Mouse (Mus musculus) liver, embryonic 11.5 days (tissue): Measurements from ENCODE around the gene Lrr1. TPM values are rescaled to one million over a fixed set of nuclear protein-coding genes. Genes with fewer than 3 reads are reported as not detected.

Experiments
- ATAC-seq: fragments of 200-750 bp; cut with Nextera tagmentation; replicated peaks from 2 replicates; pipeline ENCODE4 v1.8.0; 2017; ENCODE audit warnings: moderate number of reproducible peaks, mild to moderate bottlenecking, moderate TSS enrichment, moderate library complexity; ENCODE audit not compliant: low FRiP score
- DNase-seq: peaks from one replicate; pipeline ENCODE4 v3.0.0-alpha.2; 2017; ENCODE audit warnings: low spot score
- H3K27ac ChIP-seq: fragments of 300-500 bp; sonication (generic); 2 replicates; pipeline ENCODE4 v1.5.1; 2014; ENCODE audit warnings: mild to moderate bottlenecking, low read depth, low read length, control low read depth
- H3K27me3 ChIP-seq: fragments of 300-500 bp; sonication (generic); replicated peaks from 2 replicates; pipeline ENCODE4 v1.6.1; 2014; ENCODE audit warnings: low read length, mixed read lengths; ENCODE audit not compliant: control insufficient read depth, insufficient read depth
- H3K36me3 ChIP-seq: fragments of 300-500 bp; sonication (generic); 2 replicates; pipeline ENCODE4 v1.6.1; 2014; ENCODE audit warnings: mild to moderate bottlenecking, low read length, moderate library complexity, mixed read lengths; ENCODE audit not compliant: control insufficient read depth, insufficient read depth
- H3K4me1 ChIP-seq: fragments of 300-500 bp; sonication (generic); replicated peaks from 2 replicates; pipeline ENCODE4 v1.6.1; 2014; ENCODE audit warnings: low read length, mixed read lengths; ENCODE audit not compliant: control insufficient read depth, insufficient read depth
- H3K4me2 ChIP-seq: fragments of 300-500 bp; sonication (generic); 2 replicates; pipeline ENCODE4 v1.6.1; 2014; ENCODE audit warnings: mild to moderate bottlenecking, control low read depth, moderate library complexity
- H3K4me3 ChIP-seq: fragments of 300-500 bp; sonication (generic); 2 replicates; pipeline ENCODE4 v1.5.1; 2014; ENCODE audit warnings: low read depth, low read length, control low read depth
- H3K9ac ChIP-seq: fragments of 300-500 bp; sonication (generic); 2 replicates; pipeline ENCODE4 v1.6.1; 2014; ENCODE audit warnings: low read depth, low read length, control low read depth
- H3K9me3 ChIP-seq: fragments of 300-500 bp; sonication (generic); 2 replicates; pipeline ENCODE4 v1.6.1; 2016; ENCODE audit warnings: low read length, inconsistent platforms, mixed read lengths; ENCODE audit not compliant: control insufficient read depth
- WGBS: fragments of 180-500 bp; shearing (Covaris S2); extraction: QIAGEN DNeasy Blood & Tissue Kit; methylation state at CpG from one replicate; pipeline ENCODE4 v1.1.7; 2014; 5-methylcytosine and 5-hydroxymethylcytosine counted together
- polyA plus RNA-seq: library from polyadenylated mRNA; unstranded; fragments of >200 nt; fragmentation: Nextera tagmentation; extraction: Ambion mirVana; gene quantifications from 2 replicates; pipeline ENCODE4 v1.2.1, GENCODE M21; 2014

Gene Lrr1
- polyA plus RNA-seq, 1 experiment from 2014 or later, result 28.5 TPM

GRCm38 (mm10) chr12:69185371-69185770 is 16.8 kb downstream of the Lrr1 start:
- Histone ChIP-seq H3K36me3 (peaks cover 20% of the 10 kb centered on the region; the same call in 1 of the 2 replicates), H3K27ac (peak overlapping the region; percentile 89; the same call in 1 of the 2 replicates), H3K9me3 (no peaks in the 10 kb centered on the region), H3K4me2 (peak overlapping the region; percentile 98), H3K4me3 (peak overlapping the region; percentile 94), H3K27me3 (no peaks in the 10 kb centered on the region), H3K4me1 (peaks cover 12% of the 10 kb centered on the region), H3K9ac (peak overlapping the region; percentile 91)
- WGBS, result 52% methylated on average over 7 of the region's 7 CpGs
- DNase-seq, result no peak
- no peak for ATAC-seq

- H3K4me2 ChIP-seq, result peak overlapping the region; percentile 41
- ATAC-seq, result no peak
- no peaks in the 10 kb centered on the region for H3K27me3 ChIP-seq
- H3K27ac ChIP-seq, result no peak overlapping the region
- 63% methylated on average over 5 of the region's 5 CpGs for WGBS
- H3K36me3 ChIP-seq, result peaks cover 15% of the 10 kb centered on the region
- no peaks in the 10 kb centered on the region for H3K9me3 ChIP-seq
- no peak overlapping the region for H3K9ac ChIP-seq
- no peak overlapping the region; the same call in 1 of the 2 replicates for H3K4me3 ChIP-seq
- DNase-seq, result no peak
- peaks cover 12% of the 10 kb centered on the region for H3K4me1 ChIP-seq
These were observed 18.3 kb downstream of the Lrr1 start for GRCm38 (mm10) chr12:69186811-69187471.

- 91% methylated on average over 9 of the region's 9 CpGs for WGBS
These were observed 21.5 kb downstream of the Lrr1 start for GRCm38 (mm10) chr12:69190074-69190473.

GRCm38 (mm10) chr12:69190522-69190921 is 21.9 kb downstream of the Lrr1 start:
- Histone ChIP-seq H3K9me3 (no peaks in the 10 kb centered on the region), H3K36me3 (peaks cover 15% of the 10 kb centered on the region), H3K27me3 (no peaks in the 10 kb centered on the region), H3K4me3 (no peak overlapping the region), H3K27ac (no peak overlapping the region), H3K4me2 (no peak overlapping the region), H3K4me1 (peaks cover 10% of the 10 kb centered on the region), H3K9ac (no peak overlapping the region)
- ATAC-seq (no peak), DNase-seq (no peak)
- 93% methylated on average over 1 of the region's 1 CpGs for WGBS

More at GRCm38 (mm10) chr12:69190074-69190473, 21.5 kb downstream of the Lrr1 start:
- no peak for DNase-seq
- no peak overlapping the region for H3K4me2 ChIP-seq
- no peak overlapping the region for H3K9ac ChIP-seq
- peaks cover 15% of the 10 kb centered on the region for H3K36me3 ChIP-seq
- H3K9me3 ChIP-seq, result no peaks in the 10 kb centered on the region
- no peak overlapping the region for H3K27ac ChIP-seq
- no peaks in the 10 kb centered on the region for H3K27me3 ChIP-seq
- H3K4me3 ChIP-seq, result no peak overlapping the region
- peaks cover 14% of the 10 kb centered on the region for H3K4me1 ChIP-seq
- no peak for ATAC-seq

- peaks cover 15% of the 10 kb centered on the region for H3K36me3 ChIP-seq
- no peaks in the 10 kb centered on the region for H3K9me3 ChIP-seq
- no peaks in the 10 kb centered on the region for H3K27me3 ChIP-seq
- peaks cover 7% of the 10 kb centered on the region; the same call in 1 of the 2 replicates for H3K4me1 ChIP-seq
- H3K27ac ChIP-seq, result no peak overlapping the region
- no peak overlapping the region for H3K4me3 ChIP-seq
- WGBS, result 71% methylated on average over 5 of the region's 5 CpGs
- no peak overlapping the region for H3K9ac ChIP-seq
- H3K4me2 ChIP-seq, result no peak overlapping the region
- ATAC-seq (no peak), DNase-seq (no peak)
These were observed 22.8 kb downstream of the Lrr1 start for GRCm38 (mm10) chr12:69191396-69191795.

- WGBS, result 89% methylated on average over 2 of the region's 2 CpGs
- no peaks in the 10 kb centered on the region for H3K9me3 ChIP-seq
- peaks cover 15% of the 10 kb centered on the region for H3K36me3 ChIP-seq
- ATAC-seq (no peak), DNase-seq (no peak)
- H3K4me1 ChIP-seq, result peaks cover 2% of the 10 kb centered on the region; the same call in 1 of the 2 replicates
- no peaks in the 10 kb centered on the region for H3K27me3 ChIP-seq
- no peak overlapping the region for H3K9ac ChIP-seq
- H3K27ac ChIP-seq, result no peak overlapping the region
- no peak overlapping the region for H3K4me2 ChIP-seq
- H3K4me3 ChIP-seq, result no peak overlapping the region
These were observed 24.0 kb downstream of the Lrr1 start for GRCm38 (mm10) chr12:69192637-69193036.

- peak; percentile 79 for DNase-seq
- Histone ChIP-seq H3K9ac (peak within 1 kb of the TSS; percentile 96), H3K27ac (peak within 1 kb of the TSS; percentile 89), H3K9me3 (no peaks in the 10 kb centered on the region), H3K4me1 (peaks cover 14% of the 10 kb centered on the region), H3K4me2 (peak within 1 kb of the TSS; percentile 82), H3K36me3 (peaks cover 16% of the 10 kb centered on the region; the same call in 1 of the 2 replicates), H3K4me3 (peak within 1 kb of the TSS; percentile 99), H3K27me3 (no peaks in the 10 kb centered on the region)
- WGBS, result under 1% methylated on average over 75 of the region's 75 CpGs
- peak; percentile 72 for ATAC-seq
These were observed 28.1 kb downstream of the Lrr1 start, which contains the start of gene Gm49383 for GRCm38 (mm10) chr12:69196444-69197377. Gene Gm49383, minus strand, starts transcription at chr12:69197104.

- ATAC-seq (peak; percentile 77), DNase-seq (peak; percentile 72)
- H3K9me3 ChIP-seq, result no peaks in the 10 kb centered on the region
- peak overlapping the region; percentile 96 for H3K9ac ChIP-seq
- peak overlapping the region; percentile 89 for H3K27ac ChIP-seq
- under 1% methylated on average over 94 of the region's 94 CpGs for WGBS
- H3K36me3 ChIP-seq, result peaks cover 20% of the 10 kb centered on the region; the same call in 1 of the 2 replicates
- H3K4me2 ChIP-seq, result peak overlapping the region; percentile 82
- H3K4me1 ChIP-seq, result peaks cover 14% of the 10 kb centered on the region
- peak overlapping the region; percentile 99 for H3K4me3 ChIP-seq
- no peaks in the 10 kb centered on the region for H3K27me3 ChIP-seq
These were observed 29.0 kb downstream of the Lrr1 start for GRCm38 (mm10) chr12:69197378-69198163.
